26 mouse cellular contexts compared by ENCODE assay signal in genomic region chr9:41159223-41159622, GRCm38 (mm10).
"Had no signal": no experiment of that assay in that cellular context is flagged by ENCODE, and none has a peak within 500 bp of the region (broad histone marks: within the 10 kb centered on the region; RNA-seq: fewer than 3 reads in every experiment).

No protein-coding gene starts in this region.

- ATAC-seq: hindbrain, embryonic 16.5 days; inflammation-experienced regulatory T-cells, adult 6 months; intestine, embryonic 15.5 days; intestine, postnatal 0 days had no signal

- H3K4me2 ChIP-seq: heart, embryonic 11.5 days; heart, embryonic 13.5 days; heart, embryonic 15.5 days; hindbrain, embryonic 12.5 days; hindbrain, embryonic 14.5 days; intestine, embryonic 15.5 days; limb, embryonic 12.5 days; liver, embryonic 11.5 days; liver, embryonic 13.5 days; liver, embryonic 15.5 days had no signal

- H3K9ac ChIP-seq: heart, embryonic 13.5 days; heart, embryonic 15.5 days; hindbrain, embryonic 12.5 days; hindbrain, embryonic 14.5 days; intestine, embryonic 15.5 days; limb, embryonic 12.5 days; liver, embryonic 13.5 days; liver, embryonic 15.5 days had no signal

- H3K36me3 ChIP-seq: heart, embryonic 13.5 days; heart, embryonic 15.5 days; hindbrain, embryonic 12.5 days; intestine, embryonic 15.5 days; limb, embryonic 10.5 days; limb, embryonic 12.5 days; liver, embryonic 13.5 days; liver, embryonic 15.5 days had no signal

- H3K9me3 ChIP-seq: heart, embryonic 13.5 days; heart, embryonic 15.5 days; intestine, embryonic 15.5 days; limb, embryonic 10.5 days; liver, embryonic 13.5 days; liver, embryonic 15.5 days had no signal

- H3K27me3 ChIP-seq: heart, embryonic 15.5 days had no signal

- DNase-seq: gastrocnemius, postnatal 14 days; gastrocnemius, postnatal 36 days; heart, adult 11 months; heart, adult 2 months; heart, postnatal 14 days; heart, postnatal 36 days; kidney, adult 18-20 months; kidney, postnatal 14 days; kidney, postnatal 36 days; liver; liver, embryonic 13.5 days had no signal

- H3K4me3 ChIP-seq: heart, adult 2 months; heart, embryonic 13.5 days; heart, embryonic 15.5 days; hindbrain, embryonic 12.5 days; intestine, embryonic 15.5 days; left cerebral cortex, adult 2 months; limb, embryonic 10.5 days; limb, embryonic 12.5 days; liver, embryonic 13.5 days; liver, embryonic 15.5 days had no signal

- H3K27ac ChIP-seq: heart, adult 2 months; heart, embryonic 13.5 days; heart, embryonic 15.5 days; hindbrain, embryonic 12.5 days; hindbrain, embryonic 14.5 days; intestine, embryonic 15.5 days; kidney, postnatal 0 days; left cerebral cortex, adult 2 months; limb, embryonic 10.5 days; limb, embryonic 12.5 days; liver, embryonic 13.5 days; liver, embryonic 15.5 days had no signal
